Mouse (Mus musculus): ENCODE results near the gene Pbx2.

DNA sequence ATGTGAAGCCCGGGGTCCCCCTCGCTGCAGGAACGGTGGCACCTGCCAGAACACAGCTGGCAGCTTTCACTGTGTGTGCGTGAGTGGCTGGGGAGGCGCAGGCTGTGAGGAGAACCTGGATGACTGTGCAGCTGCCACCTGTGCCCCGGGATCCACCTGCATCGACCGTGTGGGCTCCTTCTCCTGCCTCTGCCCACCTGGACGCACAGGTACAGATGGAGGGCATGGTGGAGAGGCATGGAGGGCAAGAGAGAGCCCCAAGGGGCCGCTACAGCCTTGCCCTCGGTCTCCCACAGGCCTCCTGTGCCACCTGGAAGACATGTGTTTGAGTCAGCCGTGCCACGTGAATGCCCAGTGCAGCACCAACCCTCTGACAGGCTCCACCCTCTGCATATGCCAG lies 22.6 kb upstream of the Pbx2 start:
- no peak for TF ChIP-seq CTCF (IDR thresholded peaks at IDR 0.05; ENCODE audit: low read depth, low read length)
- no peak for TF ChIP-seq POLR2A (IDR thresholded peaks at IDR 0.05; ENCODE audit: insufficient read depth, low read length)
